Mouse (Mus musculus) thymus, adult 2 months (tissue): ENCODE results near the gene Asgr1.

Source experiments
- CTCF ChIP-seq: fragments of 200-500 bp; IDR thresholded peaks from 2 replicates; pipeline ENCODE4 v1.5.1; 2012; ENCODE audit warnings: mild to moderate bottlenecking, control low read depth, low read length, moderate library complexity, borderline replicate concordance; ENCODE audit not compliant: control insufficient read depth, poor library complexity, insufficient read depth; ENCODE audit errors: extremely low read depth
- POLR2A ChIP-seq: fragments of 200-500 bp; IDR thresholded peaks from 2 replicates; pipeline ENCODE4 v1.6.1; 2012; ENCODE audit warnings: mild to moderate bottlenecking, low read length, control low read depth, moderate library complexity; ENCODE audit not compliant: control insufficient read depth, poor library complexity, insufficient read depth; ENCODE audit errors: extremely low read depth

GRCm38 (mm10) chr11:70039631-70040030 is 14.3 kb upstream of the Asgr1 start:
- TF ChIP-seq POLR2A (no peak), CTCF (no peak)
